Mouse (Mus musculus) cerebellum, adult 11 months (tissue): Measurements from ENCODE around the gene Cntfr.

Experiments
- DNase-seq: peaks from one replicate; pipeline ENCODE4 v3.0.0; 2022

The Cntfr gene

DNA sequence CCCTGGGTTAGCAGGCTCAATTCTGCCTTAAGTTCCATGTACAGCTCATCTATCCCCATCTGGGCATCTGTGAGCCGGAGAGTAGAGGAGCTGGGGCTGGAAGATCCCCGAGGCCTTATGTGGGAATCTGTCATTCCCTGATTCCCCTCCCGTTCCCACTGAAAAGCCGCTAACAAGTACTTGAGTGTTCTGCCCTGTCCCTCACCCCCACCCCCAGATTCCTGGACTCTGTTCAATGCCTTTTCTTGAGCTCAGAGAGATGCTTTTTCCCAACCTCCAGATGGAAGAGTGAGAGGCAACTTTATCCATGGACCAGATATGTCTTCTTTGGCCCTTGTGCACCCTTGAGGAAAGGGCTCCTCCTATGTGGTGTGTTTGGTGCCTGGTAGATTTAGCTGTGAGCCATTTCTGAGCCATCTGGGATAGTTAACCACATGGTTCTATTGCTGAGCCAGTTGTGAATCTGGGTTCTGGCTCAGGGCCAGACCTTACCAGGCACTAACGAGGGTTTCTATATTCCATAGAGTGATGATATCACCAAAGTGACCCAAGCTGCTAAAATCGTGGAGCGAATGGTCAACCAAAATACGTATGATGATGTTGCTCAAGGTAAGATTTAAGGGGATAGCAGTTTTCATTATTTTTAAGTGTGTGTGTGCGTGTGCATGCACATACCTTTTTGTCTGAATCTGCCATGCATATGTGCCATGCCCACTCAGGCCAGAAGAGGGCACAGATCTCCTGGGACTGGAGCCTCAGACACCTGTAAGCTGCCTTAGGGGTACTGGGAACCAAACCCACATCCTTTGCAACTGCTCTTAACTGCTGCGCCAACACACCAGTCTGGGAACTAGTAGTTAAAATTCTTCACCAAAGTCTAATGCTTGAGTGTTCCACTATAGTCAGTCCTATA is 87.0 kb downstream of the Cntfr start:
- DNase-seq: no peak
